Mouse (Mus musculus) left cerebral cortex, postnatal 25 days (tissue): ENCODE measurements around the gene Kif5c. TPM values are rescaled to one million over a fixed set of nuclear protein-coding genes. Genes with fewer than 3 reads are reported as not detected.
A peak's percentile ranks its signal among the peaks of the same experiment; 100 is the strongest.

ENCODE experiments used
- DNase-seq, 2 experiments: peaks; one replicate each; pipeline ENCODE4 v3.0.0; 2022; ENCODE audit warnings: low spot score in 2 of 2, mixed read lengths in 1 of 2
- intact Hi-C: fragments of 180-260 bp; cut with DNase I; formaldehyde crosslinking; loops from one replicate; pipeline ENCODE4 v1.15.1; 2025
- total RNA-seq, 2 experiments: library from RNA; stranded (reverse); gene quantifications; 2 replicates each; pipeline ENCODE4 v1.2.3; 2021

The Kif5c gene
- total RNA-seq: 100 to 1,000 TPM; 577 to 597 TPM

DNA sequence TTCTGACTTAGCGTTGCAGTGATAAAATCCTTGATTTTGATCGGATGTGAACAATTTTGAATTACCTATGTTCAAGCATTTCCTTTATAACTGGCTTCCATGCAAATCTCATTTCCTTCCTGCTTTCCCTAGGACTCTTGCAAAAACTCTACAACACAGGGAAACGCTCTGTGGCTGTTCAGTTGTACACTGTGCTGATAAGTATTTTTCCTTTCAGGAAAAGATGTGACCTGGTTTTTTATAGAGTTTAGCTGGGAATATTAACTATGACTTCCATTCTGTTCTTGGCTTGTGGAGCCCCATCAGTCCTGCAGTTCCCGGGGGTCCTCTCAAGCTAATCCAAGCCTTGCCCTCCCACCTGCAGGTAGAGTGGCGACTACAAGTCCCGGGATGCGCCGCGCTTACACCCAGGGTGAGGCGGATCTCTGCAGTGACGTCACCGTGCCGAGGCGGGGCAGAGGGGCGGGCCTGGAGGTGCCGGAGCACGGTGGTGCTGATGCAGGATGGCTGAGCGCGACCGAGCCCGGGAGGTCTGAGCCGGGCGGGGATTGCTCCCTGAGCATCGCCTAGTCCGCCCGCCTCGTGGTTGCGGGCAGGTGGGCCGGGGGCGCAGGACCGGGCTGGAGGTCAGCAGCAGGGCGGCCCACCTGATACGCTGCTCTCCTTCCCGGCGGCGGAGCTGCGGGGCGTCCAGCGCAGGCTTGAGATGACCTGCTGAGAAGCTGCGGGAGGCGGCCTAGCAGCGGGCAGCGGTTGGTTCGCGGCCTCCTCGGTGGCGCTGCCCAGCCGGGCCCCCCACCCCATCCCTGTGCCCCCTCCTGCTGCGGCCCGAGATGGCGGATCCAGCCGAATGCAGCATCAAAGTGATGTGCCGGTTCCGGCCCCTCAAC lies at the start of gene Kif5c:
Gene Kif5c (plus strand): TSS at position 470 of the 890 bp plus-strand sequence.
- intact Hi-C loops: loop anchor here (2.0 kb wide), 2 partner anchors 48 to 166 kb away; no protein-coding TSS in a partner anchor
- peak; percentile 94 to 97 for DNase-seq

DNA sequence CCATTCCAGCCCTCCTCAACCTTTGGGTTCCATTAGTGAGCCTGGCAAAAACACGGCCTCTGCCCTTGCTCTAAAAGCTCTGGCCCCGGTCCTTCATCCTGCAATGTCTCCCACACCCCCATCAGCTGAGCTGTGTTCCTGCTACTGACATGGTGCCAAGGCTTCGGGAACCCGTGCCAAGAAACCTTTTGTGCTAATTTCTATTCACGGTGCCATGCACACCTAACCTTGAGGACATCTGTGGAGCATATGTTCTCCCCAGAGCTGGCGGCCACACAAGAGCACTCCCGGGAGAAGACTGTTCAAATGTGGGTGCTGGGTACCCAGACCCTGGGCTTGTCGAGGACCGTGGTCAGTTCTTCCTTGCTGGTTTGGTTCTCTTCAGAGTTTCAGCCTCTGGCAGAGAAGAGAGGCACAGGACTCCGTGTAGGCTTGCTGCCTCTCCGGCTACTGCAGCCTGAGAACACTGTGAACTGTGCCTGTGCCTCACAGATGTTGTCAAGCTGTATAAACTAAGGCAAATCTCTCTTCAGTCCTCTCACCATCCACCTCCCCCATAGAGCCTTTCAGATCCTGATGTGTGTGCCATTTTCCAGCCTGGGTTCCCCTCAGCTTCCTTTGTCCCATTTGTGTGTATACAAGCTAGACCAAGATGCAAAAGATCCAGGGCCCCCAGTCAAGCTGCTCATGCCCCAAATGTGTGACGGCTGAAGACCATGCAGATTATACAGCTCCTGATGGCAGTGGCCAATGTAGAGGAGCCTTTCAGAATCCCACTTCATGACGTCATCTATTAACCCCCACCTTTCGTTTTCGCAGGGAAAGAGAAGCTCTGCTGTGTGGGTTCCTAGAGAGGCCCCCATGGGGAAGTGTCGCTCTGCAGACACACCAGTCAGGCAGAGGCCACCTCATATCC lies 49.0 kb upstream of the Kif5c start:
- intact Hi-C loops: loop anchor here (2.0 to 5.0 kb wide), 3 partner anchors 49 to 142 kb away; partner anchors contain the start of gene Kif5c
- DNase-seq: peak; percentile 22 to 47

DNA sequence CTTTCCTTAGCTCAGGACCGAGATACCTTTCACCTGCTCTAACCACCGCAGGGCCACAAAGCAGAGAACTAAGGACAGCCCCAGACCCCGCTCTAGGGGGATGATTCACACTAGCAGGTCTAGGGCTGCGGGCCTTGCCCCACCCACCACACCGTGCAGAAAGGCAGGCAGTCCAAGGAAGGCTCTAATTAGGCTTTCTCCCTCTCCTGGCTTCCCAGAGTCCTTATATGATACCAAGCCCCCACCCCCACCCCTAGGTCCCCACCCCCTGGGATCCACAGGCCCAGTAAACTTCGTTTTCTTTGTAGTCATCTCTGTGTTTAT lies 48.4 kb upstream of the Kif5c start:
- intact Hi-C loops: loop anchor here (2.0 to 5.0 kb wide), 3 partner anchors 48 to 142 kb away; partner anchors contain the start of gene Kif5c
- DNase-seq: no peak

DNA sequence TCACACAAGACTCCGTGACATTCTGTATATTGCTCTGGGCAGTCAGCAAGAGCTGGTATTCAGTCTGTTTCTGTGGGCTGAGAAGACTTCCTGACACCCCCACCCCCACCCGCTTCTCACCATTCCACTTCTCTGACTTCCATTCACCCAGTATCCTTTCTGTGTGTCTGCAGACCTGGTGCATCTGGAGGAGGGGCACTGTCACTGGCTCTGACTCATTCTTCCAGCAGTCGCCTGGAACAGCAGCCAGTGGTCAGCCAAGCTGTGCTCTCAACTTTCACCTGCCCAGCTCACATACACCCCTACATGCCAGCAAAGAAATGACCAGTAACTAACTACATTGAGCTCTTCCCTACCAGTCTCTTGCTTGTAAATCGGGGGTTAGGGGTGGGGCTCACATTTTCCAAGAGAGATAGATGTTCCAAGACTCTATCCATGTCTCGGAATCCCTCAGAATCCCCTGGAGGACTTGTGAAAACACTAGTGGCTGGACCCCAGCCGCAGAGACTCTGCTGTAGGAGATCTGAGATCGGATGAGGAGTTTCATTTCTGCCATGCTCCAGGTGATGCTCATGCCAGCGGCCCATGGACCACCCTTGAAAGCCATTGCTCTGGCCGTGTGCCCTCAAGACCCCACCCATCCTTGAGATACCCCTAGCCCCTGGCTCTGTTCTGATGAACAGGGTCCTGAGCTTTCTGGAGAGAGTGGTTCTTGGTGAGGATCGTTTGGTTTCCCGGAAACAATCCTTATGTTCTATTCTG lies 47.8 kb upstream of the Kif5c start:
- intact Hi-C loops: loop anchor here (2.0 to 5.0 kb wide), 3 partner anchors 47 to 141 kb away; partner anchors contain the start of gene Kif5c
- DNase-seq: peak in 1 of 2 experiments; percentile 43

DNA sequence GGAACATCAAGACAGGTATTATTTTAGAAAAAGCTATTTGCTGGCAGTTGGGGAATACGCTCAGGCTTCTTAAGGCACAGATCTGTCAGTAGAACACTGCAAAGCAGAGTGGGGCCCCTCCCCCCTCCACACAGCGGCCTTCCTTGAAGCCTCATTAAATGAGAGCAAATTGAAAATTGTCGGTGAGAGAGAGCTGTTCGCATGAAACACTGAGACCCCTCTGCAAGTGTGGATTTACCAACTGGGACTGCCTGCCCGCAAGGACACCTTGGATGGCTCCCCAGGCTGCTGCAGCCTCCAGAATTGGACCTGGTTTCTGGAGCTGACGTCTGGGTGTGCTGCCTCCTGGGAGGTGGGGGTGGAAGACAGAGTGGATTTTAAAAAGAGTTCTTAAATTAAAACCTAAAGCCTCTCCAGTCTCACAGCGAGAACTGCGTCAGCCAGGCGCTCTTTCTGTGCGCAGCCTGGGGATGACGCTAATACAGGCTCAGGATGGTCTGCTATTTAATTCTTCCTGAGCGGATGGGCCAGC lies 46.9 kb upstream of the Kif5c start:
- intact Hi-C loops: loop anchor here (5.0 kb wide), 1 partner anchor 140 kb away; no protein-coding TSS in a partner anchor
- DNase-seq: peak; percentile 73 to 95

DNA sequence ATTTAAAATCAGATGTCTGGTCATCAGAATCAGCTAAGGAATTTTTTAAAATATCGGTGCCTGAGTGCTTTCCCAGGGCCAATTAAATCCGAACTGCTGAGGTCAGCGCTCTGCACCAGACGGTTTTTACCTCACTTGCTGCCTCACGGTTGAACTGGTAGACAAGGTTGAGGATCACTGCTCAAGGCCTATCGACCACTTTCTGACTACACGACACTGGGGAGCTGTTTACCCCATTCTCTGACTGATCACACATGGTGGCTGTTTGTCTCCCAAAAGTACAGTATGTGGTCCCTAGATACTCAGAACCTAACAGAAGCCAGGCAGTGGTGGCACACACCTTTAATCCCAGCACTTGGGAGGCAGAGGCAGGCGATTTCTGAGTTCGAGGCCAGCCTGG lies 46.4 kb upstream of the Kif5c start:
- intact Hi-C loops: loop anchor here (5.0 kb wide), 1 partner anchor 140 kb away; no protein-coding TSS in a partner anchor
- DNase-seq: no peak

DNA sequence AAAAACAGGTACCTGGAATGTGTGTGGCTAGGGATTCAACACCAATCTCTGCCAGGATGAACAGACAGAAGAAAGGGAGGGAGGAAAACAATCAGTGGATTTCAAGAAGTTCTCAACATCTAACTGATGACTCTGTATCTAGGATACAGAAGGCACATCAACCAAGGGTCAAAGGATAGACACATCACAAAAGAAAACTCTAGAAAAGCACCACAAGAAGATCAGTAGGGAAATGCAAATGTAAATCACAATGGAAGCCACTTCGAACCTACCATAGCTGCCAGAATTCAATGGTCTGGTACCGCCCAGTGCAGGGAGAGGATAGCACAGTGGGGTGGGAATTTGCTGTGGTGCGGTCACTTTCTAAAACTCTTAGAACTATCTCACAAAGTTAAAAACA lies 45.8 kb upstream of the Kif5c start:
- intact Hi-C loops: loop anchor here (5.0 kb wide), 1 partner anchor 139 kb away; no protein-coding TSS in a partner anchor
- no peak for DNase-seq

DNA sequence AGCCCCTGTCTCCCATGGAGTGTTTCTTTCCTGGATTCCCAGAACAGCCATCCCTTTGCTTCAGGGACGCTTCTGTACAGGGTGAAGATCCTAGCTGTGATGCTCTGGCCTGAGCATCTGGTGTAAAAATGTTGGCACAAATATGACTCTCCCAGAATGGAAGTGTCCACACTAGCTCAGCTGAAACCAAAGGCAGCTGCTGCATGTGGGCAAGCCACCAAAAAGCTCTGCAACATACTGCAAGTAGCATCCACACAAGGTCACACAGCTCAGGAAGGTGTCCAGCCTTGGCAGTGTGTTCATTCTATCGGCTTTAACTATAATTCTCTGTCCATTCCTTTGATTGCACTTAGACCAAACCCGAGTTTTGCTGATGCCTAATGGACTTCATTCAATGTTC lies 38.5 kb upstream of the Kif5c start:
- DNase-seq: peak in 1 of 2 experiments; percentile 58
- intact Hi-C loops: no loop called here

DNA sequence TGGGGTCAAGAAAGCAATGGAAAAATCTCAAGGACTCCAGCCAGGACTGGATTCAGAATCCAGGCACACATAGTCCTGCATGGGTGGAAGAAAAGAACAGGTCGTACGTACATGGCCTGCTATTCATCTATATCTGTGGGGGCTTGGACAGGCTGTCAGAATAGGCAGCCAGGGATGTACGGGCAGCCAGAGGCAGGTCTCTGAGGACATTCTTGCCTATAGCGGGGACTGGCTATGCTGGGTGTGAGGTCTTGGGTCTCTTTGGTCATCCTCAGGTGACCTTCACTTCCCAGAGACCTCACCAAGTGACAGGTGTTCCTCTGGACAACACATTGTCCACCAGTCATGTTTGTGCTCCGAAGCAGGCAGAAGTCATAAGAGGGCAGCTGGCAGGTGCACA lies 36.6 kb upstream of the Kif5c start:
- intact Hi-C loops: no loop called here
- DNase-seq: no peak

DNA sequence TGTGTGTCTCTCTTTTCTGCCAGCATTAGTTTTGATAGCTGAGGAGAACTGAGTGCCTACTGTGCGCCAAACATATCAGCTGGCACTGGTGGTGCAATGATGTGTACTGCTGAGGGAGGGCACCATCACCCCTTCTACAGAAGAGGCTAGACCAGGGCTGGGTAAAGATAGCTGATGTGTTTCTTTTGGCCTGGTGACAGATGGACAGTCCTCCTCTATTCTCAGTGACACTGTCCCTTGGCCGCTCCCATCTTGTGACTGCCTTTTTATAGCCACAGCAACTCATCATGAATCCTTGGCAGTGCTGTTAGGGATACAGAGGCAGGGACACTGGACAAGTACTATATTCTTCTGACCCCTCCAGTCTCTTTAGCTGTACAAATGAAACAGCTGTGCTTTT lies 35.8 kb upstream of the Kif5c start:
- no peak for DNase-seq
- intact Hi-C loops: no loop called here

DNA sequence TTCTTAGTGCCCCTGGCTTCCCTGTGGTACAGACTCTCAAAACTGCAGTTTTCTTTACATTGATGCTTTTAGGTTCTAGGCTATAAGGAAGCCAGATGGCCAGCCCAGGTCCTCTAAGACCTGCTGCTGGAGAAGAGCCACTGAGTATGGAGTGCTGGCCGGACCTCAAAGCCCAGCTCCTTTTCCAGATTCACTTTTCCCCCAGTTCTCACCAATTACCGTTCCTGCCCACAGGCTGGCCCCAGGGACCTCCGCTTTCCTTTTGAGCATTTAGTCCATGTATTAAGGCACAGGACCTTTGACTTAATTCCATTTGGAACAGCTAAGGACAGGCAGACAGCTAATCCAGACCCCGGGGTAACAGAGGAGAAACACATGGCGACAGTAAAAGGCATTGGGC lies 28.6 kb upstream of the Kif5c start:
- intact Hi-C loops: no loop called here
- DNase-seq: no peak

DNA sequence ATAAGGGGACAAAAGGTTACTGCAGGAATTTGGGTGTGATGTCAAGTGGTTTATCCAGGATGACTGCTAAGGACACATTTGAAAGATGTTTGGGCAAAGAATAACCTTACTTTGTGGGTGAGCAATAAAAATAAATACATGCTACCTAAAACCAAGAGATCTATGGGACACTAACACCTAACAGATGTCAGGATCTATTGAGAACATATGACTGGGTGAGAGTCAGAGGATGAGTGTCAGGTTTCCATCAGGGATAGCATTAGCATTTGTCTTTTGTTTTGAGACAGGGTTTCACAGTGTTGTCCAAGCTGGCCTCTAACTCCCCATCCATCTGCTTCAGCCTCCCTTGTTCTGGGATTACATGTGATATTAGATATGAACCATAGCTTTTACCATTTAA lies 26.2 kb upstream of the Kif5c start:
- intact Hi-C loops: no loop called here
- DNase-seq: no peak

DNA sequence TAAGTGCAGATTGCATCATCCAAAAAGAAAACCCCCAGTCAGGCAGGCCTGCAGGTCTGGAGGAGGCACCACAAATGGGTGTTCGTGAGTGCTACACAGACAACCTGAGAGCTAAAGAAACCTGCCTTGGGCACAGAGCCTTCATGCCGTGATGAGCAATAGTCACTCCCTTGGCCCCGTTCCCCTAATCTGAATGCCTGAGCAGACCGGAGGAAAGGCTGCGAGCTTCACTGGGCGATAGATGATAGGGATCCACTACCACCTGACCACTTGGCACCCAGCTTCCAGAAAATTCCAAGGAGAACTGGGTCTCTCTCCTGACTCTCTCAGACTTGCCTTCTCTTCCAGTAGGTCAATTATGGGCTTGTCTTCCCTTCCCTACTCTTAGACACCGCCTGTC lies 24.2 kb upstream of the Kif5c start:
- intact Hi-C loops: no loop called here
- DNase-seq: peak in 1 of 2 experiments; percentile 40

DNA sequence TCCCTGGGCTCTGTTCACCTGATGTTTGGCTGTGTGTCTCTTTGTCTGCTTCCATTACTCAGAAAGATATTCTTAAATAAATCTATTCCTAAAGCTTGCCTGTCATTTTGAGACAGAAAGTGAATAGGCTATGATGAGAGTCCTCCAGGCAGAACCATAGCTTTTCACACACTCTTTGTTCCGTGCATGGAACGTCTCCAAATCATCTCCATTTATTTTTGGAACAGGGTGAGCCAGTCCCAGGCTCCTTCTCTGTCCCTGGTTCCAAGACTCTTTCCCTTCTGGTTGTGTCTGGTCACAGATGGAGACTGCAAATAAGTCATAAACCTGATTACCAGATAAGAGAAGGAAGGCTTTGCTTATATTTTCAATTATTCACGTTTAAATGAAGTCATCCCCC lies 22.8 kb upstream of the Kif5c start:
- peak in 1 of 2 experiments; percentile 52 for DNase-seq
- intact Hi-C loops: no loop called here

DNA sequence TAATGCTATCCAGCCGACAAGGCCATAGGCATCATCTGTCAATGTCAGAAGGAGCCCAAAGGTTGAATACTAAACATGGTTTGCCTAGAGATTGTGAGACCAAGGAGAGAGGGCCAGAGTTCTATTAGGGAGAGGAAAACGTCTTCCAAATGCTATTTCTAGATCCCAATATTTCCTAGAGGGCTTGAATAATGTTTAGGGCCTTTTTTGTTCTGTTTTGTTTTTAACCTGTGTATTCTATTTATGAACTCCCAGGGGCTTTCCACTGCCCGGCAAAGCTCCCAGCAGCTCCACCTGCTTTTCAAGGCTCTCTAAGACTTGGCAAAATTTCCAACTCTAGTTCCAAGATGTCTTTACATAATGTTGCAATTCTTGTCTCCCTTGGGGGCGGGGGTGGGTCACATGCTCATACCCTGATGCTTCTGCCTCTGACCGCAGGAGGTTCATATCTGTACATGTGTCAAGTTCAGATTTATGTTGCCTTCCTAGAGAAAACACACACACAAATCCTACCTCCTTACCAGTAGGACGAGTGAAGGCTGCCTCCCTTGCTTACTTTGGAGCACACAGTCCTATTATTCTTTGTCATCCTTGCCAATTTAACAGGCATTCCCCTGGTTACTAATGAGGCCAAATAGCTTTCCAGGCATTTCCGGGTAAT lies 18.9 kb upstream of the Kif5c start:
- intact Hi-C loops: no loop called here
- no peak for DNase-seq

DNA sequence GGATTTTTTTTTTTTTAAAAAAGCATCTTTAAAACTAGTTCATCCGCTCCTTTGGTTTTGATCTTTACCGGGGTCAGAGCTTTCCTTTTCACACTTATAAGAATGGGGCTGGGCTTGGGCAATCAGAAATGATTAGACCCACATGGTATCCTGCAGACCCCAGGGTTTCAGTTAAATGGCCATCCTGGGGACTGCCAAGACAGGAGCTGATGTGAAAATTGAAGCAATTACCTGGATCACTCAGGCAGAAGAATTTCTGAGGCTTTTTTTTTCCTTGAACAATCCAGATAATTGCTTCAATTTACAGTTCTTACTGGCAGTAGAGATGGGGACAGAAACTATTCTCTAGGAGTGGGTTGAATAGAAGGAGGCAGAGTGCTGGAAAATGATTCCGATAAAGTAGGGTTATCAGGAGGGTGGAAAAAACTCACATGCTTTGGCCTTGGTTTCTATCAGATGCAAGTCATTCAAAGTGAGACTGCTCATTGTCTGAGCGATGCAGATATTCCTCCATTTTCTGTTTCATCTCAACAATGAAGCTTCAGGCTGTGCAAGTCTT lies 16.2 kb upstream of the Kif5c start:
- no peak for DNase-seq
- intact Hi-C loops: no loop called here

DNA sequence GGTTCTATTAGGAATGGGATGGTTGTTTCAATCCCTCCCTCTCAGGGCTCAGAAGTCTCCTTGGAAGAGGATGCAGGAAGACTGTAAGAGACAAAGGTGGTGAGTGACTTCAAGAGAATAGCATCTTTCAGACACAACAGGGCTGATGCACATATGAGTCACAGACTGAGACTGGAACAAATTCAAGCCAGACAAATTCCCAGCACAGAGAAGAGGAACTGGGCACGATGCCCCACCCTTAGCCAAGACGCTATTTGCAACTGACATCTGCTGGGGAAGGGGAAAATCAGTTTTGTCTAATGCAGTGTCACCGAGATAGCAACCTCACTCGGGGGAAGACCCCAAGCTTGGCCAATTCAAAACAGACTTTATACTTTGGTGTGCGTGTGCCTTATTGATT lies 9.5 kb upstream of the Kif5c start:
- peak; percentile 29 to 88 for DNase-seq
- intact Hi-C loops: no loop called here

DNA sequence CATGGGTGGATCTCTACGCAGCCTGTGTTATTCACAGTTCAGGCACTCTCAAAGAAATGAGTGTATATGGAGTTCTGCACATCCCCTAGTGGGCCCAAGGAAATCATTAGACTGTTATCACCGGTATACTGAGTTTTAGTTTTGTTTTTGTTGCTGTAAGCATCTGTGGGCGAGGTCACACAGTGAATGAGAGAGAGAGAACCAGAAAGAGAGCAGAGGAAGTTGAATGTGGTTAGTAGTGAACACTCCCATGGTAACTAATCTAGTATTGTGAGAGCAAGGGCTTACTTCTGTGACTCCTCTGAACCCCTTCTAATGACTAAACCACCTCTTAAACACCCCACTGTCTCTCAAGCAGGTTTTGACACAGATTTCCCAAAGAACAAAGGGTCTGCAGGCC lies 2.3 kb upstream of the Kif5c start:
- intact Hi-C loops: no loop called here
- DNase-seq: no peak
